Mouse (Mus musculus): ENCODE measurements at regions not wholly inside any gene's neighbourhood (a gene's known extent, or its start where the extent isn't known, plus 50 kb on each side); places are given as distances from the start of the nearest gene placed in this dataset.

DNA sequence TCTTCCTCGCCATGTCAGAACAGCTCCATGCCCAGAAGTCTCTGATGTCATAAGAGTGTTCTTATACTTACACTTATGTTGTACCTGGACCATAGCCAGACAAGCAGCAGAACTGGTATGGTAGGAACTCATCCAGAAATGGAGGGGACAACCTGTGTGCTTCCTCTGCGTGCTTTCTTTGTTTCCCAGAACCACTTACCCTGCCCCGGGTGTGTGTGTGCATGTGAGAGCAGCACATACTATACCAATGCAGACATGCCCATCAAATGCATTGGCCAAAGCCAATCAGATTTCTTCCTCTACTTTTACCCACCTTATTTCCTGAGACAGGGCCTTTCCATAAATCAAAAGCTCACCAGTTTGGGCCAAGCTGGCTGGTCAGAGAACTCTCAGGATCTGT is 99.2 kb upstream of the Cd180 start:
- 87% methylated on average over 3 of the region's 3 CpGs for WGBS
- ATAC-seq (ENCODE audit: insufficient read depth, low FRiP score, low read depth), result no peak
- Histone ChIP-seq H3K9ac (no peak overlapping the region), H3K4me1 (peaks cover 26% of the 10 kb centered on the region), H3K9me3 (no peaks in the 10 kb centered on the region), H3K36me3 (no peaks in the 10 kb centered on the region), H3K4me3 (replicated peaks) (no peak overlapping the region), H3K27ac (peak overlapping the region; percentile 54; the same call in 1 of the 2 replicates), H3K4me2 (no peak overlapping the region), H3K27me3 (replicated peaks) (no peaks in the 10 kb centered on the region)

DNA sequence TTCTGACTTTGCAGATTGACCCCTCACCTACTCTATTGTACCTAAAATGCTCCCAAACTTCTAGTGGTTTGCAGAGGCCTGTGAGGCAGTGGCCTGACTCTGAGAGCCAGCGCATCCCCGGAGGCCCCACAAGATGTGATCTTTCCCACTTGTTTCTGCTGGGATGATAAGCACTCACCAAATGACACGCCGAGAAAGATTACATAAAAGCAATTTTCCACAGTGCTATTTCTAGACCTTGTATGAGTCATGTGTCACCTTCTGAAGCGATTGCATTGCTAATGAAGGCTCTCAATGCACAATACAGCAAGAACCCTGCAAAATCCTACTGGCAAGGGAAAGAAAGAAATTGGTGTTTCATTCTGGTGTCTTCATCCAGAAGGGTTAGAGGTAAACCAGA is 97.8 kb upstream of the Cd180 start:
- no peak for ATAC-seq (ENCODE audit: insufficient read depth, low FRiP score, low read depth)
- Histone ChIP-seq H3K9ac (no peak overlapping the region), H3K9me3 (no peaks in the 10 kb centered on the region), H3K27ac (no peak overlapping the region), H3K27me3 (replicated peaks) (no peaks in the 10 kb centered on the region), H3K4me1 (peaks cover 17% of the 10 kb centered on the region), H3K36me3 (no peaks in the 10 kb centered on the region), H3K4me2 (no peak overlapping the region), H3K4me3 (replicated peaks) (no peak overlapping the region)
- WGBS, result 66% methylated on average over 5 of the region's 5 CpGs

DNA sequence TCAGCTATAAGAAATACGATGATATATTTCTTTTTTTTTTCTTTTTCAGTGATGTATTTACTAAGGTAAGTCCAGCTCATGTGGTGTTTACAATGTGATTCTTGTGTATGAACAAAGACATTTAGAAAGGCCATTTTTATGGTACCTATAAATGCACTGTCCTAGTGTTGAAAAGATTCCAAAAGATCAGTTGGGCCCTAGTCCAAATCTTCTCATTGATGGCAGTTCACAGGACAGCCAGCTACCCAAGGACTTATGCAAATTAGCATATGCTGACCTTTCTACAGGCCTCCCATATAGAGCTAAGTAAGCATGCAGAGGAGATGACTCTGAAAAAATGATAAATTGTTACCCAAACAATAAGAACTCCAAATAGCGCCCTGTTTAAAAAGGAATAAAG is 97.3 kb upstream of the Cd180 start:
- Histone ChIP-seq H3K4me3 (replicated peaks) (no peak overlapping the region), H3K4me1 (peaks cover 12% of the 10 kb centered on the region), H3K9me3 (no peaks in the 10 kb centered on the region), H3K36me3 (no peaks in the 10 kb centered on the region), H3K4me2 (no peak overlapping the region), H3K27ac (no peak overlapping the region), H3K9ac (no peak overlapping the region), H3K27me3 (replicated peaks) (no peaks in the 10 kb centered on the region)
- no peak for ATAC-seq (ENCODE audit: insufficient read depth, low FRiP score, low read depth)
- 76% methylated on average over 2 of the region's 2 CpGs for WGBS

DNA sequence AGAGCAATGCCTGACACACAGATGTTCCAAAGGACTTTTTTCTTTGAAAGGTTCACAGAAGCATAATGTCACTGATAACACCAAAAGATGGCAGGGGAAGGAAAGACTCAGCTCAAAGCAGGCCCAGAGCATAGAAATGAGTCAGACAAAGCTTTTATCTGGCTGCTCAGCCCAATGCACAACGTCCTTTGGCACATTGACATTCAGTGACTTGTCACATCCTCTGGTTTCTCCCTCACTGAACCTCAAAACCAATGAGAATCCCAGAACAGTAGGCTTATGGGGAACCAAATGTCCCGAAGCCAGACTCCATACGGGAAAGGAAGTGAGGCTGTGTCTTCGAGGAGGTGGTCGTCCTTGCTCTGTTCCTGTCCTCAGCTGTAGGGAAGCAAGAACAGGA is 95.2 kb upstream of the Cd180 start:
- peaks cover 3% of the 10 kb centered on the region; the same call in 1 of the 2 replicates for H3K4me1 ChIP-seq
- H3K36me3 ChIP-seq, result no peaks in the 10 kb centered on the region
- no peak overlapping the region for H3K9ac ChIP-seq
- no peak for ATAC-seq (ENCODE audit: insufficient read depth, low FRiP score, low read depth)
- no peak overlapping the region for H3K4me2 ChIP-seq
- no peaks in the 10 kb centered on the region for H3K9me3 ChIP-seq
- 84% methylated on average over 5 of the region's 5 CpGs for WGBS
- no peak overlapping the region for H3K4me3 ChIP-seq (replicated peaks)
- H3K27ac ChIP-seq, result no peak overlapping the region
- H3K27me3 ChIP-seq (replicated peaks), result no peaks in the 10 kb centered on the region

DNA sequence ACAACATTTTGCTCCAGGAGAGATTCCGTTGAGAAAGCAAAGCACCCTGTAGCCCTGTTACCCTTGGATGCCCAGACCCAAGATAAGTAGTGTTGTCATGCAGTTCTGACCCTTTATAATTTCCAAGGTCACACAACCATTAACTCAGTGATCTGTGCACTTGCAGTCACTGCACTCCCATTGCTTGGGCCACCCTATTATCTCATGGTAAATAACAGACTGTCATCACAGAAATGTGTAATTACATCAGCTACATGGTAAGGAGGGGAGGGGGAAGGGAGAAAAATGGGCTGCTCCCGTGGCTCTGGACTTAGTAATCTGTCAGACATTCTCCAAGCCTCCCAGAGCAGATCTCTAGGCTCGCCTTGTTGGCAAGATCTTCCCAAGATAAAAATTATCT is 93.8 kb upstream of the Cd180 start:
- no peak overlapping the region for H3K9ac ChIP-seq
- 32% methylated on average over 3 of the region's 3 CpGs for WGBS
- no peak overlapping the region for H3K4me3 ChIP-seq (replicated peaks)
- no peaks in the 10 kb centered on the region for H3K27me3 ChIP-seq (replicated peaks)
- H3K27ac ChIP-seq, result no peak overlapping the region
- no peak overlapping the region for H3K4me2 ChIP-seq
- 0 out of 2 replicates have a peak, but pooled peaks cover under 1% of the 10 kb centered on the region for H3K4me1 ChIP-seq
- peak; percentile 14; the same call in 1 of the 2 replicates for ATAC-seq (ENCODE audit: insufficient read depth, low FRiP score, low read depth)
- no peaks in the 10 kb centered on the region for H3K9me3 ChIP-seq
- no peaks in the 10 kb centered on the region for H3K36me3 ChIP-seq

DNA sequence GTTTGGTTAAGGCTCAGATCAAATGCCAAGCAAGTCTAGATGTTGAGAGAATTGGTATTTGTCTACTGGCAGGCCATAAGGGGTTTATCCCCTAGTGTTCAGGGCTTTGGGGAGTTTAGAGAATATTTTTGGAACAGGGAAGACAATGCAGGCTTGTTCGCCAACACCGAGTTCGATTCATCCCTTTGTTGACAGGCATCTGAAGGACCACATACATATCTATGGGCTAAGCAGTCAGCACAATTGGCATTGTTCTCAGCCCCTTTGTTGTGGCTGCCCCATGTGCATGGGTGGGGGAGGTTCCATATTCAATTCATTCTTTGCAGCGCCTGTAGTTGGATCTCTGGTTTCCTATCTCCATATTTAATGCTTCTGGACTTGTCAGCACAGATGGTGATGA is 93.3 kb upstream of the Cd180 start:
- no peak overlapping the region for H3K27ac ChIP-seq
- no peak overlapping the region for H3K9ac ChIP-seq
- WGBS, result 72% methylated on average over 4 of the region's 4 CpGs
- no peak overlapping the region for H3K4me2 ChIP-seq
- no peaks in the 10 kb centered on the region for H3K36me3 ChIP-seq
- no peak overlapping the region for H3K4me3 ChIP-seq (replicated peaks)
- H3K27me3 ChIP-seq (replicated peaks), result no peaks in the 10 kb centered on the region
- H3K9me3 ChIP-seq, result no peaks in the 10 kb centered on the region
- H3K4me1 ChIP-seq, result no peaks in the 10 kb centered on the region
- no peak for ATAC-seq (ENCODE audit: insufficient read depth, low FRiP score, low read depth)

DNA sequence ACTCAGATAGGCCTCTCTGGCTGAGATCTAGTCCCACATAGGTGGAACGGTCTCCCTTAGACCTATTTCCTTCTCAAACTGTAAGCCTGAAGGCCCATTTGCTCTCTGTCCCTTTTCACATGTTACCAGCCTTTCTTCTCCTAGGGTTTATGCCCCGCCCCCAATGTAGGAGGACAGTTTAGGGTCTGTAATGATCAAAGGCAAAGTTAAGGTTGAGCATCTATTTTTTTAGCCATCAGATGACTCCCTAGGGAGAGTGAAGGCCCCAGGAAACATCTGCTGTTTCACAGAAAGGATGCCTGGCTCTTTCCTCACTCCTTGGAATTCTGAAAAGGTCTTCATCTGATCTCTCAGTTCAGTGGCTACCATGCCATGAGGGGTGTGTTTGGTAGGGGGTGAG is 68.9 kb upstream of the Cd180 start:
- Histone ChIP-seq H3K36me3 (no peaks in the 10 kb centered on the region), H3K9ac (no peak overlapping the region), H3K4me1 (peaks cover 17% of the 10 kb centered on the region; the same call in 1 of the 2 replicates), H3K27me3 (replicated peaks) (no peaks in the 10 kb centered on the region), H3K27ac (peak overlapping the region; percentile 93), H3K4me3 (replicated peaks) (no peak overlapping the region), H3K9me3 (no peaks in the 10 kb centered on the region), H3K4me2 (no peak overlapping the region)
- ATAC-seq (ENCODE audit: insufficient read depth, low FRiP score, low read depth), result no peak
- WGBS, result 88% methylated on average over 2 of the region's 2 CpGs

DNA sequence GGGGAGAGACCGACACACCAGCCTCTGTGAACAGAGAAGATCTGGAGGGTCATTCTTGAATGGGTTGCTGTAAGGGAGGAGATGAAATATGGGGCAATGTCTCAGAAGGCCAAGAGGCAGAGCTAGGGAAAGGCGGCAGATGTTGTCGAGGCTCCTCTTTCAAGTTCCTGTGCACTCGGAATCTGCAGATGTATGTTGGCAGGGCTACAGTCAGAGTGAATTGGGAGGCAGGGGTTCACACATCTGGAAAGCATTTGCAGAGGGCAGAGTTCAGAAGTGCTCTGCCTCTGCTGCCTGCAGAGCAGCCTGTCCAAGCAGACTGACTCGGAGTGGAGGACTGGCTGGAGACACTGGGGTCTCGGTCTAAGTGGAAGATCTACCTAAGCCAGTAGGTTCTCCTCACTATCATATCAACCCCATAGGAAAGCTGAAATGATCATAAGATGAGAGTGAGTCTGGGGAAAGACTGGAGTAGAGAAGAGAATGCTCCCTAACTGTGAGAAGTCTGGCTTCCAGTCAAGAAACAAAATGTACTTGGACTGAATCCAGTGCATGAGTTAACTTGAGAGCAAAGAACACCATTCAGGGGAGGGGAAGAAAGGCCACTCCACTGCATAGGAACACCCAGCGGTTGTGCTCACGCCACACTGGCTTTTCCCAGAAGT is 68.1 kb upstream of the Cd180 start:
- H3K9me3 ChIP-seq, result no peaks in the 10 kb centered on the region
- H3K4me2 ChIP-seq, result no peak overlapping the region; the same call in 1 of the 2 replicates
- ATAC-seq (ENCODE audit: insufficient read depth, low FRiP score, low read depth), result peak; percentile 86
- H3K36me3 ChIP-seq, result no peaks in the 10 kb centered on the region
- peaks cover 17% of the 10 kb centered on the region; the same call in 1 of the 2 replicates for H3K4me1 ChIP-seq
- no peak overlapping the region for H3K9ac ChIP-seq
- H3K4me3 ChIP-seq (replicated peaks), result no peak overlapping the region
- H3K27ac ChIP-seq, result peak overlapping the region; percentile 93
- H3K27me3 ChIP-seq (replicated peaks), result no peaks in the 10 kb centered on the region
- WGBS, result 28% methylated on average over 8 of the region's 8 CpGs

DNA sequence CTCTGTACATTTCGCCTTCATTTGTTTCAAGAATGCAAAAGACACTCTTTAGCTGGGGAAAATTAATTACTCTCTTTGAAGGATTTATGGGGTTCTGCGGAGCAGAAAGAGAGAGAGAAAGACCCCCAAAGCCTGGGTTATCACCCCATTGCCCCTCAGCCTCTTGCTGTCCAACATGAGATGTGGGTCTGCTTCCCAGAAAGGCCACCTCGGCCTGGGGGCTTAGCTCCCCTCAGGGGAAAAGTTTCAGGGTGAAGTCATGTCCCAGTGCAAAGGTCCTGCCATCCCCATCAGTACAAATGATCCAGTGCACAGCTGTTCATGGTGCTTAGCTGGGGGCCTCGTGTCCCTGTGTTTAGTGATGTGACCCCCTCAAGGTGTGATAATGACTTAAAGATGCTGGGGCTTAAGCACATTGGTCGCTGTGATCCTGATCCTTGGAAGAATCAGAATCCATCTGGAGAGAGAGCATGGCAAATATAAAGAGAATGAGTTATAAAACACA is 67.5 kb upstream of the Cd180 start:
- 40% methylated on average over 5 of the region's 5 CpGs for WGBS
- Histone ChIP-seq H3K27ac (peak overlapping the region; percentile 93), H3K27me3 (replicated peaks) (no peaks in the 10 kb centered on the region), H3K9me3 (no peaks in the 10 kb centered on the region), H3K9ac (no peak overlapping the region), H3K4me2 (no peak overlapping the region), H3K4me3 (replicated peaks) (no peak overlapping the region), H3K36me3 (no peaks in the 10 kb centered on the region), H3K4me1 (peaks cover 17% of the 10 kb centered on the region; the same call in 1 of the 2 replicates)
- ATAC-seq (ENCODE audit: insufficient read depth, low FRiP score, low read depth), result 0 out of 2 replicates have a peak, but pooled peaks have one; percentile 1

DNA sequence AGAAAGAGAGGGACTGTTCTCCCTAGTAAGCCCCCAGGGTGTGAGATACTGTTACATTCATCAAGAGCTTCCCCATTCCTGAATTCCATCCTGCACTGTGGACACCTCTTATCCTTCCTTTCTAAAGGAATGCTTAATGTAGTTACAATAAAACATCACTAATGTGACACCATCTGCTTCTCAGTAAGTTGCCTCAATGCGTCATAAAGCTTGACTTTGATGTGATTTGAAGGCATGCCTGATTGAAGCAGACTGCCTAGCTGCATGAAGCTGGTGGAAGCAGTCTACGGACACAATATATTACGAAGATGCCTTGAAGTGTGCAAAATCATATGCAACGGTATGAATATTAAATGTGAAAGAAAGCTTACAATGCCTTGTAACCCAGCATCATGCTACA is 65.6 kb upstream of the Cd180 start:
- no peaks in the 10 kb centered on the region for H3K27me3 ChIP-seq (replicated peaks)
- H3K4me1 ChIP-seq, result peaks cover 17% of the 10 kb centered on the region; the same call in 1 of the 2 replicates
- H3K4me2 ChIP-seq, result no peak overlapping the region
- no peak overlapping the region for H3K27ac ChIP-seq
- no peaks in the 10 kb centered on the region for H3K36me3 ChIP-seq
- H3K9me3 ChIP-seq, result no peaks in the 10 kb centered on the region
- no peak overlapping the region for H3K9ac ChIP-seq
- no peak overlapping the region for H3K4me3 ChIP-seq (replicated peaks)
- 97% methylated on average over 4 of the region's 4 CpGs for WGBS
- no peak for ATAC-seq (ENCODE audit: insufficient read depth, low FRiP score, low read depth)

DNA sequence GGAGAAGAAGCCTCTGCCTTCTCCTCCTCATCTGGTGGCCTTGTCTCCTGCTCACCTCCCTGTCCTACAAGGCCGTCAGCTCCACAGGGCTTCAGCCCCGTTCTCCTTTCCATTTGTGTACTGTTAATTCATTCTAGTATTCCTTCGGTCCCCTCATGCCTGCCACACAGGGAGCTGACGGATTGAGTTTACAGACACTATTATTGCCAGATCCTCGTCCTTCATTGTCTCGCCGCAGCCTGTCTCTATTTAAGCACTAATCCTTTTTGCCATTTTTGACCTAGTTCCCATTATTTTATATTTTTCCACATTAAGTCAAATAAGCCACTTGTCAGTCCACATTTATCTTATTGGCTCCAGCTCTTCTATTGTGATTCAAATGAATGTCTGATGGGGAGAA is 64.2 kb upstream of the Cd180 start:
- WGBS, result 70% methylated on average over 7 of the region's 7 CpGs

DNA sequence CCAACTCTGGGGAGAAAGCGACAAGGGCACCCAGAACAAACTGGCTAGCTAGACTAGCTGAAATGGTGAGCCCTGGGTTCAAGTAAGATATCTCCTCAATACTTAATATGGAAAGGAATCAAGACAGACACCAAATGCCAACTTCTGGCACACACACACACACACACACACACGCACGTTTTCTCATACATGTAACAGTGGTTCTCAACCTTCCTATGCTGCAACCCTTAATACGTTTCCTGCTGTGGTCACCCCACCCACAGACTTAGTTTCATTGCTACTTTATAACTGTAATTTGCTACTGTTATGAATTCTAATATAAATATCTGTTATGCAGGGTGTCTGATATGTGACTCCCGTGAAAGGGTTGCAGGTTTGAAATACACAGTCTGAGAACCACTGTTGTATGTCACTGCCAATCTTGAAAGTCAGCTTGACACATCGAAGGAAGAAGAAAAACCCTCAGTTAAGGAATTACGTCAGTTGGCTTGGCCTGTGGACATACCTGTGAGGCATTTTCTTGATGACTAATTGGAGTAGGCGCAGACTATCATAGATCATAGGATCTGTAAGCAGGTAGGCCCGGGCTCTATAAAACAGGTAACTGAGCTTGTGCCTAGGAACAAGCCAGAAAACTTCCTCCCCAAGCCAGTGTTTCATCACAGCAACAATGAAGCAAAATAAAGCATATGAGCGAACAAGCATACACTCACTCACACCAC is 59.0 kb upstream of the Cd180 start:
- no peak overlapping the region for H3K4me3 ChIP-seq (replicated peaks)
- H3K27me3 ChIP-seq (replicated peaks), result no peaks in the 10 kb centered on the region
- 86% methylated on average over 10 of the region's 10 CpGs for WGBS
- no peaks in the 10 kb centered on the region for H3K36me3 ChIP-seq
- no peak for ATAC-seq (ENCODE audit: insufficient read depth, low FRiP score, low read depth)
- no peak overlapping the region for H3K4me2 ChIP-seq
- H3K9ac ChIP-seq, result no peak overlapping the region
- no peaks in the 10 kb centered on the region for H3K4me1 ChIP-seq
- no peaks in the 10 kb centered on the region for H3K9me3 ChIP-seq
- no peak overlapping the region for H3K27ac ChIP-seq

More for the DNA sequence above, 64.2 kb upstream of the Cd180 start:
- no peak for ATAC-seq (ENCODE audit: insufficient read depth, low FRiP score, low read depth)
- no peaks in the 10 kb centered on the region for H3K27me3 ChIP-seq (replicated peaks)
- no peaks in the 10 kb centered on the region for H3K36me3 ChIP-seq
- no peaks in the 10 kb centered on the region for H3K9me3 ChIP-seq
- no peak overlapping the region for H3K4me2 ChIP-seq
- H3K27ac ChIP-seq, result no peak overlapping the region
- no peak overlapping the region for H3K4me3 ChIP-seq (replicated peaks)
- H3K4me1 ChIP-seq, result peaks cover 17% of the 10 kb centered on the region; the same call in 1 of the 2 replicates
- H3K9ac ChIP-seq, result no peak overlapping the region
